Mouse (Mus musculus): Measurements from ENCODE around the gene Clgn.

Clgn gene

DNA sequence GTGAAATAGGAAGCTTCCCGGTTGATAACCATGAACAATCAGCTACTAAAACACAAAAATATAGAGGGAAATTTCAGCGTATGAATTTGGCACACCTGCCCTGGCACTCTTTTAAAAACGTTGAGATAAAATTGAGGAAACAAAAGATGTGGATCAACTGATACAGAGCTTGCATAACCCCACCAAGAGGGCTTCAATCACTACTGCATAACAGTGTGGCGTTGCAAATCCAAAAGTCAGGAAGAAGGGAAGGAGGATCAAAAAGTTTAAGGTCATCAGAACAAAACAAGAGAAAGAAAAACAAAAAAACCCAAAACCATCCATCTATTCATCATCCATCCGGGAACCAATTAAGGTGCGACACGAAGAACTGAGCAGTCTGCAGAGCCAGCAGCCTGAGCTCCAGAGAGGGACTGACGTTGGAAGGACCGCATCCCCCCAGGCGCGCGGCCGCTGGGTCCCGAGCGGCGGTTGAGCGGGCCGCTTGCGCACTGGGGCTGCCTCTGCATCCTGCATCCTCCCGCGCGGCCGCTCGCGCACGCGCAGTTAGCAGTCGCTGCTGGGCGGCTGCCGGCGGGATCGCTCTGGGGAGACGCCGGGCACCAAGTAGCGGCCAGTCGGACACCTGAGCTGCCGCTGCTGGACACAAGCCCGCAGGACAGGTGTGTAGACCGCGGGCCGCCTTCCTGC lies at the start of gene Clgn:
Gene Clgn (plus strand): TSS at position 552 of the 690 bp plus-strand sequence.
- DNase-seq (ENCODE audit: low read depth, low spot score): peak; percentile 29

DNA sequence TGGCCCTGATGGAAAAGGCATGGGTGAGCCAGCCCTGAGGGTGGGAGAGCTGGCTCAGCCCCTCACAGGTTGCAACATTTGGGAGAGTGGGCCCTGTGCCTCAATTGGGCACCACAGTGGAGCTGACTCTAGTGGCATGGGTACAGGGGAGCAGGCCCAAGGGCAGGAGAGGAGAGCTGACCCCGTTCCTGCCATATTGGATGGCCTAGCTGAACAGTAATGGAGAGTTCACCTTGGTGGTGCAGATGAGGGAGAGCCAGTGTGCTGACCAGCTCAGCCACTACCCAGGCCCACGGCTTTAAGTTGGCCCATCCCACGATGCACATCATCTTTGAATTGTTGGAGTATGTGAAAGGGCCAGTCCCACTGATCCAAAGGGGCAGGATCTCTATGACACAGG lies 47.6 kb upstream of the Clgn start:
- DNase-seq (ENCODE audit: low read depth, low spot score): no peak

DNA sequence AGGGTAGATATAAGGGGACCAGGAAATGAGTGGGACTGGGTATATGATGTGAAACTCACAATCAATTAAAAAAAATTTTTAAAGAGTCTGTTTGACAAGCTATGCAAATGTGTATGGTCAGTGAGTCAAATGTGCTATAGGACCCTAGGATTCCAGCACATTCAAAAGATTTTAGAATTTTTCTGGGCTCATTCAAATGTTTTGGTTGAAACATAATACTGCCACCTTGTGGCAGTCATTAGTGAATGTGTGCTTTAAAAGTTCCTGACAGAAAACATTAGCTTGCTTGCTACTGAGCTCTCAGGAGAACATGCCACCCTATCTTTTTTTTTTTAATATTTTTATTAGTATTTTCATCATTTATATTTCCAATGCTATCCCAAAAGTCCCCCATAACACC lies 47.0 kb upstream of the Clgn start:
- DNase-seq (ENCODE audit: low read depth, low spot score): peak; percentile 21

DNA sequence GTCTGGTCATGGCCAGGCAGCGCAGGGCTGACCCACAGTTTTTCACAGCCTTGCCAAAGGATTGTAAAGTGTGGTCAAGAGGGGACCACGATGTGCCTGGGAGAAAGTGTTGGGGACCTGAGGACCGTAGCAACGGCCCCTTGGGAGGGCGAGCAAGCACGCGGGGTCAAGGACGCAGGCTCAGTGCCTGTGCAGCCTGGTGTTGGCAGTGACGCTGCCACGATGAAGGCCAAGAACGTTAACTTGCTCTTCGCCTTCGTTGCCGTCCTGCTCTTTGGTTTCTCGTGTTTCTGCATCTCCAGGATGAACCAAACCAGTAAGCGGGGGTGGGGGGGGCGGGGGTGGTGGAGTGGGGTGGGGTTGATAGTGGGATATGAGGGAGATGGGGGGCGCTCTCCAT lies 41.4 kb upstream of the Clgn start, which contains the start of gene Mgat4d:
Gene Mgat4d (plus strand): TSS at position 209 of the 400 bp plus-strand sequence.
- no peak for DNase-seq (ENCODE audit: low read depth, low spot score)

DNA sequence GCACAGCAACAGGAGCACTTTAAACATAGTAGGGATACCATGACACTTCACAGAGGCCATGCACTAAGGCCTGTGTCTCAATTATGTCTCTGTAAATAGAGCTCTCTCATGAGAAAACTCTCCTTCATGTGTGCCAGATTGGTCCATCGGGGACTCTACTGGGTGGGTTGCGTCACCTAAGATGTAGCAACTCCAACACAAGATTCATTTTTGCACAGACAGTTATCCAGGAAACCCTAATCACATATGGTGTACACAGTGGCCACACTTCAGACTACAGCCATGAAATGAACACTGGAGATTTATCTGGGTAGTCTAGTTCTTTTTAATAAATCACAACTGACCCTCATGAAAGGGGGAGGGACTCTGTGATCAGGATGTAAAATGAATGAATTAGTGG lies 38.4 kb upstream of the Clgn start:
- DNase-seq (ENCODE audit: low read depth, low spot score): no peak

DNA sequence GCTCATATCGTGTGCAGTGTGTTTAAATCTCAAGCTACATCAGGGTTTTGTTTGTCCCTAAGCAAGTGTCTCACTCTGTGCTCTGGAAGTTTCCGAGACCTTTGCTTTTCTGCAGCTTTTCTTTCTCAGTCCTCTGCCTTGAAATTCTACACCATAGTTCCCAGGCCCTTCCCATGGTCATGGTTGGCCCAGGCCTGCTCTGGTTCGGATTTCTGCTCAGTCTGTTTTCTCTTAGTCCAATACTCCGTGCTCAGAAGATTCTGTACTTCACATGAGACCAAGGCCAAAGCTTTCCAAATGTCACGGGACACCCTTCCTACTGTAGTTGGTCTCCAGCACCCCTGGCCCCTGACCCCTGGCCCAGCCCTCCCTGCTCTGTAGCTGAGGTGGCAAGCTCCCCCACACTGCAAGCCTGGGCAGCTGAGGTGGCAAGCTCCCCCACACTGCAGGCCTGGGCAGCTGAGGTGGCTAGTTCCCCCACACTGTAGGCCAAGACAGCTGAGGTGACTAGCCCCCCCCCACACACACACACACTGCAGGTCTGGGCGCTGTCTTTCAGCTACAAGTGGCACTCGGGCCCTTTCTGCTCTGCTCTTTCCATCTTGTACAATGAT lies 26.4 kb upstream of the Clgn start:
- no peak for DNase-seq (ENCODE audit: low read depth, low spot score)

DNA sequence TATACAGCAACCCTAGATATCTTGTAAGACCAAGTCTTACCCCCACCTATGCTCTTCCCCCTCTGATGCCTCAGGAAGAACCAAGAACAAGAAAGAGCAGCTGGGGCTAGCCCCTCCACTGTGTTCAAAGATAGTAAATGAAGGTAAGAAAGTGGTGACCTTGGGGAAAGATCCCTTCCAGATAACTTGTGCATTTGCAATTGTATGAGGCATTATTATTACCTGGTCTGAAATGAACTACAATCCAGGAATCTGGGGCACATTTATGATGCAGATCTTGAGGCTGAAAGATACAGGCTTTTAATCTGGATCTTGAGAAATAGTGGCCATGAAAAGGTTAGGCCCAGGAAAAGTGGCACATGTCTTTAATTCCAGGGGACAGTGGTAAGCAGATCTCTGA lies 12.4 kb upstream of the Clgn start:
- no peak for DNase-seq (ENCODE audit: low read depth, low spot score)

DNA sequence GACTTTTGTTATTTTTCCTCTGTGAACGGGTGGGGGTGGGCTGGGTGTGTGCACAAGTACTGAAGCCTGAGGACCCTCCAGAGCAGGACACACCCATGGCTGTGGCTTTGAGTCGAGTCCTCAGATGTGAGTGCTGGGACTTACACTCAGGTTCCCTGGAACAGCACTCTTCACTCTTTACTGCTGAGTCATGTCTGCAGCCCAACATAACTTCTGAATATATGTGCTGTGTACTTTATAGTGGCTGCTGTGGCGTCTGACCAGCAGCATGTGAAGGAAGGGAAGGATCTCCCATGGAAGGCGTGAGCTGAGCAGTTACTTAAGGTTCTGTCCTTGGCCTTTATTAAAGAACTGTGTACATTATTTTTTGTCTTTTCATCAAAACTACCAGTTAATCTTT lies 9.5 kb upstream of the Clgn start:
- no peak for DNase-seq (ENCODE audit: low read depth, low spot score)

DNA sequence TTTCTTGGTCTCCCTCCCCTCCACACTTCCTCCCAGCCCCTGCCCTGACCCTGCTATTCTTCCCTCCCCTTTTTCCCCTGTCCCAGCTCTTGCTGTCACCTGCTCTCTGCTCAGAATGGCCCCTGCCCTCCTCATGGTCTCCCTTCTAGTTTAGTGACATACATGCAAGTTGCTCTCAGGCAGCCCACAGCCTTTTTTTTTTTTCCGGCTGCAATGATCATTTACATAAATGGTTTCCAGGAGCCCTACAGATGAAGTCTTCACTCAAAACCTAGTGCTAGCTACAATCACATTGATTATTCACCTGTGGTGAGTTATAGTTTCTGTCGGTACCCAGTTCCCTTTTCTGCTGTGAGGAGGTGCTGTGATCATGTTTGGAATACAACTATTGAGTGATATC lies 8.7 kb upstream of the Clgn start:
- no peak for DNase-seq (ENCODE audit: low read depth, low spot score)

DNA sequence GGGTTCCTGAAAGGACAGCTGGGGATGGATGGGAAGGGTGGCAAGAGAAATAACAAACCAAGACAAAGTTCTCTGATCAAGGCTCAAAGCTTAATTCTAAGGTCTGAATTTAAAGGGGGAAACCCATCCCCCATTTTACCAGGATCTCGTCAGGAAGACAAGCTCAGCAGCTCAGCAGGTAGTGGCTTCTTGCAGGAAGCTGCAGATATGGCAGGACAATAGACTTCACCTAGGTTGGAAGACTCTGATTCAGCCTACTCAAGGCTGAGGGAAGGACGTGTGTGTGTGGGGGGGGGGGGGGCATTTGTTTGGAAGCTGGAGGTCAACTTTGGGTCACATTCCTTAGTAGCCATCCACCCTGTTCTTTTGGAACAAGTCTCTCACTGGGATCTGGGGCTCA lies 6.8 kb upstream of the Clgn start:
- no peak for DNase-seq (ENCODE audit: low read depth, low spot score)

DNA sequence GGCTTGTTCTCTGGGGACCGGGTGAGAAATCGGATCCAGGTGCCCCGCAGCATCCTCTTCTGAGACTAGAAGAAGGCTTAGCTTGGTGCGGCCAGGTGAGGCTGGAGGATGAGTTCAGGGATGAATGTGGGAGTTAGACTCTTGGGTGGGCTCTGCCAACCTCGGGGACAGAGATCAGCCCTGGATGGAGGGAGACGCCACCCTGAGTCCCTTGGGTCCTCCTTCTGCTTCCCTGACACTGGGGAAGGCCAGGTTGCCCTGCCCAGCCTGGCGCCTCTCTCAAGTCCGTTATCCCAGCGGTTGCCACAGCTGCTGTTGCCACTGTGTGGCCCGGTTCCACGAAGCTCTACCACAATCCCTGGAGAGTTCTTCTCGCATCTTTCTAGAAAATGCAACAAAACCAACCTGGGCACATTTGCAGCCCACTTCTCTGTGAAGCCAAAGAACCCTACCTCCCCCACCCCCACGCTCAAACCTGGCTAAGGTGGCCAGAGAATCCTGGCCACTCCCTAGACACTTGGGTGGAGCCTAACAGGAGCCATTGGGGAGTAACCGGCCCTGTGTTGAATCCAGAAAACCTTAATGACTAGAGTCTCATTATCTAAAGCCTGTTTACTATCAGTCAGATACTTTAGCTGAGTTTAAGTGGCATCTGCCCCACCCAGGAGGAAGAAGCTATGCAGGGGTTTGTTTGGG lies 487 bp downstream of the Clgn start:
- DNase-seq (ENCODE audit: low read depth, low spot score): peak; percentile 2

DNA sequence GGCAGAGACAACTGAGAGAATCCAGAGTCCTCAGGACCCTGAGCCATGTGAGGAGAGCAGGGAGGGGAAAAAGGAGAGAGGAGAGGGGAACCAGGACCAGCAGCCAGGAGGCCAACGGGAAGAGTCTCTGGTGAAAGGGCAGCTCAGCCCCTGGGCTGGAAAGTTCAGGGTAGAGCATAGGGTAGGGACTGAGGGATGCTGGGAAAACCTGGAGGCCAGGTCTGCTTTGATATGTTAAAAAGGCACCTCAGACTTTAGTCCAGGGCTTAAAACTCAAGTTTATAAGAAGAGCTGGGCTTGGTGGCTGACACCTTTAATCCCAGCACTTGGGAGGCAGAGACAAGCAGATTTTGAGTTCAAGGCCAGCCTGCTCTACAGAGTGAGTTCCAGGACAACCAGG lies 2.9 kb downstream of the Clgn start:
- no peak for DNase-seq (ENCODE audit: low read depth, low spot score)

DNA sequence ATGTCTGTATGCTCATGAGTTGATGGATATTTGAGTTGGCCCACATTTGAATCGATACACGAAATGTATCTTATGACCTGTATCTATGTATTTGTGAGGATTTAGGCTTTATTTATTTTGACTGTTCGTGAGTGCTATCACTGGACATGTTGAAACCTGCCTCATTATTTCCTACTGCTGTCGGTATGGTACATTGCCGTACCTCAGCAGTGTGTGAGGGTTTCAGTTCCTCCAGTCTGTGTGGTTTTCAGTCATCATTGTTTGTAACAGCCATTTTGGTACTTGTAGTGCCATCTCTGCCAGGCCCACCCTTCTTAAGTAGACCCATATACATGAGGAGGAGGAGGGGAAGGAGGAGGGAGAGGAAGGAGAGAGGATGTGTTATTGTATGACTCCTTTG lies 4.7 kb downstream of the Clgn start:
- DNase-seq (ENCODE audit: low read depth, low spot score): no peak

DNA sequence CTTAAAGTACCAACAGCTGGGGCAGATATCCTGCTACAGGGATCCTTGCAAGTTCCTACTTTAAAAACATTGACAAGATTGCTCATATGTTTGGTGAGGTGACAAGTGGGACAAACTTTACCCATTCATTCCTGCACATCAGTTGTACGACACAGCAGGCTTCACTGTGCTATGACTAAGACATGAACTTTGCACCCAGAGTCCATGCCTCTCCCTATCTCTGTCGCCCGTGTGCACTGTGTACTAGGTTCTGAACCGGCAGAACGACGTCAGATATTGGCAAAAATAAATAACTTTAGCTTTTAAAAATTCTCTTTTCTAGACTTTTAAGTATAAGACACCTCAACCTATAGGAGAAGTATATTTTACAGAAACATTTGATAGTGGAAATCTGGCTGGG lies 7.0 kb downstream of the Clgn start:
- DNase-seq (ENCODE audit: low read depth, low spot score): no peak

DNA sequence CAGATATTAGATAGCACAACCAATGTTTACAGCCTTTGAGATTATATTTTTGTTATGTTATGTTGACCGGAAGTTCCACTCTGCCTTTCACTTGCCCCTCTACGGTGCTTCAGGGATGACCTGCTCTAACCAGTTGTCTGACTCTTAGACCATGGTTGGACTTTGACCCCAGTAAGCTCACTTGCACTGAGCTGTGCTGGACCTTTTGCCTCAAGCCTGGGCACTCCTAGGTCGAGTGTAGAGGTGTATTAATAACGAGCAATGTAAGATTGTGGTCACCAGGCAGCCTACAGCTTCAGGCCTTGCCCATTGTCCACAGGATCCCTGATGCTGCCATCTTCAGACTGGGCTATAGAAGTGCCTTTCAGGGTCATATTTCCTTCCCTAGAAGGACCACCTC lies 8.1 kb downstream of the Clgn start:
- no peak for DNase-seq (ENCODE audit: low read depth, low spot score)

DNA sequence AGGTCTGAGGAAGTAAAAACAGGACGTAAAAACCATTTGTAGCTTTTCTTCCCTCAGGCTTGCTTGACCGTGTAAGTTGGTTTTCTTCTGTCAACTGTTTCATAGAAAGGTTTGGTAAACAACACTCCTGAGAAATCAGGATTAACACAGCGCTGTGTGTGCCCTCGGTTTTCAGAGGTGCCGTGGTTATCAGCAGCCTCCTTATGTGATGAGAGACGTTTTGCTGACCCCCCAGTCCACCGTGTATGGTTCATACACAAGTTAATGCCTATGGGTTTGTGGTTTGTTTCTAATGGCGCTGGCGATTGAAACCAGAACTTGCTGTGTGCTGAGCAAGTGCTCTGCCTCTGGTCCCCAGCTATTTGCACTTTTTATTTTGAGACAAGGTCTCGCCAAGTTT lies 15.9 kb downstream of the Clgn start:
- DNase-seq (ENCODE audit: low read depth, low spot score): no peak

DNA sequence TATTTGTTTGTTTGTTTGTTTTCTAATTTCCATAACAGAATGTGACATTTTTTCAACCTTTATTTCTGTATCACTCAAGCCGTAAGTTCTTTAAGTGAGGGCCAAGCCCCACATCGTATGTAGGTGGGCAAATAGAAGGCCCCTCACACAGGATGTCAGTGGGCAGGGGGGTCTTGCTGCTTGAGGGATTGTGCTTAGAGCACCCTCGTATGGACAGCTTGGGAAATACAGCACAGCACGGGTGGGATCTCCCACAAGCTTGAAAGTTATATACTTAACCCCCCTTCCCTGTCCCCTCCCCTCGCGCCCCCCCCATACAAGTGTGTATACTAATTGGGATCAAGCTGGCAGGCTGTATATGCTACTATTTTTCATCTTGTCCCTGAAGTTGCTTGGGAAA lies 17.2 kb downstream of the Clgn start:
- no peak for DNase-seq (ENCODE audit: low read depth, low spot score)

DNA sequence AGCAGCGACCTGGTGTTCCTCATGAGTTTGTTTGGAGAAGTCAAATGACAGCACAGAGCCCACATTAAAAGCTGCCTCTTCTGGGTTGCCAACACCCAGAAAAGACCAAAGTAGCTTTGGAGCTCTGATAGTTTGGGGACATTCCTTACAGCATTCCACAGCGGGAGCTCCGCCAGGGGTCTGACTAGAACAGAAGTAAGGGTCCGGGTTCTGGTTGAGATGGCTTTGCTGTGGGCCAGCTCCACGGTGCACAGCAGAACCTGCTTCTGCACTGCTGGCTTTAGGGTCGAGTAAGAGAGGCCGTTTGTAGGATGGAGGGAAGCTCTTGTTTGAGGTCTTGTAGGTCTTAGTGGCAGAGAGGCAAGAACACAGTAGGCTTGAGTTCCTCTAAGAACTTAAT lies 18.8 kb downstream of the Clgn start:
- DNase-seq (ENCODE audit: low read depth, low spot score): no peak

DNA sequence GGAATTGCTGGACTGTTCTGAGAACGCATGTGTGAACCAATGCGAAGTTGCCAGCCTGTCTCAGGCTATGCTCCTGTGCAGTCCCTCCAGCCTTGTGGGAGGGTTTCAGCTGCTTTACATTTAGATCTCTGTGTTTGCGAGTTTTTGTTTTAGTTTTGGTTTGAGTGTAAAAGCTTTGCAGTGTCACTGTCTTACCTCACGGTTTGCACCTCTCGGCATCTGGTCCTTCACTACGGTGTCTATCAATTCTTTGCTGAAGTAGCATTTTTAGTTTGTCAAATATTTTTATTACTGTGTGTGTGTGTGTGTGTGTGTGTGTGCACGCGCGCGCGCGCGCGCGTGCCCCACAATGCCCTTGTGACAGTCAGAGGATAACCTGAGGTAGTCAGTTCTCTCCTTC lies 27.2 kb downstream of the Clgn start:
- no peak for DNase-seq (ENCODE audit: low read depth, low spot score)

DNA sequence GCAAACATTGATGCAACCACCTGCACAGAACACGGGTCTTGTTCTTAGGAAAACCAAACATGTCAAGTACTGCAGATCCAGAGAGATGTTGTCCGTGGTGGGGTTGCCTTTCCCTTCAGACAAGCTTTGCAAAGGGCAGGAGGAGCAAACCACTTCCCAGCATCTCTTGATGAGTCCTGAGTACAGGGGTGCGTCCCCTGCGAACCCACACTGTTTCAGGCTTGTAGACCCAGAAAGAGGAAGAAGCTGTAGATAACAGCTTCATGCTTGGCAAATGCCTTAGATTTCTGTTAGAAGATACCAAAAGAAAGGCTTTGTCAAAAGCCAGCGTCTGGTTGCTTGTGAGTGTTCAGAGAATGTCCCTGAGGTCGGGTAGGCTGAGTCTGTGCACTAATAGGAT lies 28.3 kb downstream of the Clgn start:
- no peak for DNase-seq (ENCODE audit: low read depth, low spot score)

DNA sequence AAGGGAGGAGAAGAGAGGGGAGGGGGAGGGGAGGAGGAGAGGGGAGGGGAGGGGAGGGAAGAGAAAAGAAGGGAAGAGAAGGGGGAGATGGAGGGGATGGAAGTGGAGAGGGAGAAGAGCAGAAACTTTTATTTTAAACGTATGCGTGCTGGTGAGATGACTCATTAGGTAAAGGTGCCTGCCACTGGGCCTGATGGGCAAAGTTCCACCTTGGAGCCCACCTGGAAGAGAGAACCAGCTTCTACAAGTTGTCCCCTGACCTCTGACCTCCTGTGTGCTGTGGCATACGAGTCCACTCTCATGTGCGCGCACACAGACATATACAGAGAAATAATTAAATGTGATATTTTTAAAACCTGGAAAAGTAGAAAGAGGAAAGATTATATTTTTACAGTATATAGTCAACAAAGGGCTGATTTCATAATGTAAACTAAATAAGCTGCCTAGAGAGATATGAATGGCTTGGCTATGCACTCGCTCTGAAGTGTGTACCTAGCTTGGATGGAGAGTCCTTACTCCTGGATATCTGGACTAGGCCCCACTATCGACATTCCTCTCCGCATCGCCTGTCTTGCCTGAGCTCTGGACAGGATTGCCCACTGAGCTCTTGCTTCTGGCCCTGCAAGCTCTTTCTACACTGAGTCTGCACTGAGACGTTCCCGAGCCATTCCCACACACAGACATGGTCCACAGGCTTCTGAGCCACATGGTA lies 29.3 kb downstream of the Clgn start:
- DNase-seq (ENCODE audit: low read depth, low spot score): no peak

DNA sequence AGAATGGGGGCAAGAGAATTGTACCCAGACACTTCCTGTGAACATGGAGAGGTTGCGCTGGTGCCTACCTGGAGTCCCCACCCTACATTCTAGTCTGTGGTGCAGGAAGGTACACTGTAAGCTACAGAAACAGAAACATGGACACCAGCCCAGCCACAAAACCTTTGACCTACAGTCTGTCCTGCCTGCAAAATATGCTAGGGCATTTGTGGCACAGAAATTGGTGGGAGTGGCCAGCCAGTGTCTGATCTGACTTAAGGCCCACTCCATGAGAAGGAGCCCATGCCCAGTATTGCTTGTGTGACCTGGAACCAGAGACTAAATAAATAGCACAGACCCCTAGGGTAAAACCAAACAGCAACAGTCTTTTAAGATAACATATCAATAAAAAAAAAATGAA lies 31.7 kb downstream of the Clgn start:
- DNase-seq (ENCODE audit: low read depth, low spot score): no peak

Measured in telencephalon, adult 2 months (tissue).